11 mouse cellular contexts compared by ENCODE assay signal in genomic region chr13:40709321-40710061, GRCm38 (mm10). TPM values are rescaled to one million over a fixed set of nuclear protein-coding genes. Genes with fewer than 3 reads are reported as not detected.
DNase-seq lines count a peak whose midpoint lies in the region; ATAC-seq and TF ChIP-seq lines count a peak whose summit lies in the region.
"Had no signal": no experiment of that assay in that cellular context is flagged by ENCODE, and none has a peak within 500 bp of the region (broad histone marks: within the 10 kb centered on the region; RNA-seq: fewer than 3 reads in every experiment).

No protein-coding gene starts in this region.

- DNase-seq in forebrain, embryonic 10.5 days (ENCODE audit: extremely low spot score, low spot score), result no peak
- DNase-seq in forebrain, postnatal 0 days, result no peak
- DNase-seq in right cerebral cortex, adult 18-20 months, result no peak
- DNase-seq in lung, postnatal 10 days, result no peak
- DNase-seq in frontal cortex, postnatal 25 days (ENCODE audit: low spot score in 2 of 2), result no peak
- DNase-seq: thymus, postnatal 36 days had no signal

- H3K4me2 ChIP-seq in forebrain, embryonic 16.5 days (ENCODE audit: low read length), result no peak overlapping the region
- peak overlapping the region; percentile 10; the same call in 1 of the 2 replicates for H3K4me2 ChIP-seq in forebrain, postnatal 0 days (ENCODE audit: low read depth)
- peak overlapping the region; percentile 37 for H3K4me2 ChIP-seq in limb, embryonic 15.5 days
- peak overlapping the region; percentile 47 for H3K4me2 ChIP-seq in neural tube, embryonic 15.5 days

- H3K27me3 ChIP-seq in forebrain, embryonic 10.5 days (ENCODE audit: poor library complexity, severe bottlenecking), result peaks cover 100% of the 10 kb centered on the region
- peaks cover 81% of the 10 kb centered on the region for H3K27me3 ChIP-seq in forebrain, embryonic 16.5 days (replicated peaks; ENCODE audit: control insufficient read depth, insufficient read depth, low read length)
- H3K27me3 ChIP-seq in forebrain, postnatal 0 days (ENCODE audit: insufficient read depth, low read length), result peaks cover 94% of the 10 kb centered on the region
- H3K27me3 ChIP-seq in limb, embryonic 15.5 days, result peaks cover 90% of the 10 kb centered on the region
- peaks cover 77% of the 10 kb centered on the region for H3K27me3 ChIP-seq in neural tube, embryonic 15.5 days (replicated peaks)

- peak overlapping the region; percentile 58; the same call in 1 of the 2 replicates for H3K27ac ChIP-seq in forebrain, embryonic 10.5 days
- no peak overlapping the region for H3K27ac ChIP-seq in forebrain, embryonic 16.5 days (ENCODE audit: low read length)
- no peak overlapping the region for H3K27ac ChIP-seq in forebrain, postnatal 0 days (ENCODE audit: low read depth, low read length)
- H3K27ac ChIP-seq in limb, embryonic 15.5 days, result no peak overlapping the region
- no peak overlapping the region for H3K27ac ChIP-seq in neural tube, embryonic 15.5 days (replicated peaks)
- H3K27ac ChIP-seq: macrophage had no signal

- H3K9me3 ChIP-seq in forebrain, embryonic 10.5 days, result no peaks in the 10 kb centered on the region
- no peaks in the 10 kb centered on the region for H3K9me3 ChIP-seq in forebrain, embryonic 16.5 days (ENCODE audit: control insufficient read depth, low read length)
- no peaks in the 10 kb centered on the region for H3K9me3 ChIP-seq in forebrain, postnatal 0 days (ENCODE audit: low read length)
- no peaks in the 10 kb centered on the region for H3K9me3 ChIP-seq in limb, embryonic 15.5 days
- H3K9me3 ChIP-seq in neural tube, embryonic 15.5 days (replicated peaks), result no peaks in the 10 kb centered on the region

- no peak for TF ChIP-seq CTCF in forebrain, postnatal 0 days (IDR thresholded peaks at IDR 0.05; ENCODE audit: low read depth)

- no peak for ATAC-seq in forebrain, embryonic 16.5 days
- no peak for ATAC-seq in forebrain, postnatal 0 days
- ATAC-seq in limb, embryonic 15.5 days (ENCODE audit: insufficient number of reproducible peaks, low FRiP score, low TSS enrichment, low read depth), result no peak
- ATAC-seq in neural tube, embryonic 15.5 days (ENCODE audit: low FRiP score), result peak; percentile 12; the same call in 1 of the 2 replicates

- WGBS in forebrain, embryonic 10.5 days, result under 1% methylated on average over 21 of the region's 21 CpGs
- WGBS in forebrain, embryonic 16.5 days, result 1% methylated on average over 21 of the region's 21 CpGs
- WGBS in forebrain, postnatal 0 days, result 2% methylated on average over 19 of the region's 21 CpGs
- 3% methylated on average over 21 of the region's 21 CpGs for WGBS in limb, embryonic 15.5 days
- 2% methylated on average over 21 of the region's 21 CpGs for WGBS in neural tube, embryonic 15.5 days

- peak overlapping the region; percentile 37 for H3K4me3 ChIP-seq in forebrain, embryonic 10.5 days
- H3K4me3 ChIP-seq in forebrain, embryonic 16.5 days (replicated peaks; ENCODE audit: low read length), result no peak overlapping the region
- no peak overlapping the region for H3K4me3 ChIP-seq in forebrain, postnatal 0 days (ENCODE audit: low read depth, low read length)
- peak overlapping the region; percentile 19; the same call in 1 of the 2 replicates for H3K4me3 ChIP-seq in limb, embryonic 15.5 days
- peak overlapping the region; percentile 23 for H3K4me3 ChIP-seq in neural tube, embryonic 15.5 days (replicated peaks)

- H3K4me1 ChIP-seq in forebrain, embryonic 10.5 days, result peaks cover 79% of the 10 kb centered on the region
- H3K4me1 ChIP-seq in forebrain, embryonic 16.5 days (replicated peaks; ENCODE audit: control insufficient read depth, insufficient read depth, low read length), result peaks cover 8% of the 10 kb centered on the region
- no peaks in the 10 kb centered on the region for H3K4me1 ChIP-seq in forebrain, postnatal 0 days (ENCODE audit: insufficient read depth)
- peaks cover 23% of the 10 kb centered on the region for H3K4me1 ChIP-seq in limb, embryonic 15.5 days
- peaks cover 22% of the 10 kb centered on the region for H3K4me1 ChIP-seq in neural tube, embryonic 15.5 days

- no peak overlapping the region for H3K9ac ChIP-seq in forebrain, embryonic 16.5 days (replicated peaks; ENCODE audit: low read depth, low read length)
- no peak overlapping the region for H3K9ac ChIP-seq in forebrain, postnatal 0 days
- no peak overlapping the region for H3K9ac ChIP-seq in limb, embryonic 15.5 days
- no peak overlapping the region for H3K9ac ChIP-seq in neural tube, embryonic 15.5 days (replicated peaks)

- no peaks in the 10 kb centered on the region for H3K36me3 ChIP-seq in forebrain, embryonic 10.5 days (replicated peaks)
- H3K36me3 ChIP-seq in forebrain, embryonic 16.5 days (ENCODE audit: control insufficient read depth, insufficient read depth), result no peaks in the 10 kb centered on the region
- H3K36me3 ChIP-seq in forebrain, postnatal 0 days (ENCODE audit: insufficient read depth), result no peaks in the 10 kb centered on the region
- no peaks in the 10 kb centered on the region for H3K36me3 ChIP-seq in limb, embryonic 15.5 days
- H3K36me3 ChIP-seq in neural tube, embryonic 15.5 days, result no peaks in the 10 kb centered on the region

RNA-seq across cellular contexts. Expression of gene Tfap2a, which starts 28.7 kb away (rescaled TPM):
- 5.1 and 5.3 TPM in 2 replicates for polyA plus RNA-seq in forebrain, embryonic 10.5 days (2016; fragmentation: Nextera tagmentation; extraction: Ambion mirVana)
- polyA plus RNA-seq in forebrain, embryonic 16.5 days (2015; fragmentation: Nextera tagmentation; extraction: Ambion mirVana), result 0.41 and 0.55 TPM in 2 replicates
- total RNA-seq in forebrain, postnatal 0 days (2014; rRNA removed), result 0.38 TPM in 1 of 2 replicates, not detected in the other
- polyA plus RNA-seq in forebrain, postnatal 0 days (2015; fragmentation: Nextera tagmentation; extraction: Ambion mirVana), result 0.18 and 0.28 TPM in 2 replicates
- 12.8 and 14.8 TPM in 2 replicates for polyA plus RNA-seq in limb, embryonic 15.5 days (2015; fragmentation: Nextera tagmentation; extraction: Ambion mirVana)
- polyA plus RNA-seq in neural tube, embryonic 15.5 days (2015; fragmentation: Nextera tagmentation; extraction: Ambion mirVana), result 5.5 and 6.5 TPM in 2 replicates
- total RNA-seq: liver, adult 2 months had no signal

Comparison
In these comparisons a context has a peak if more than half of its experiments do, and no peak if none do; other contexts are left out.
1. H3K4me3 ChIP-seq: peak in forebrain, embryonic 10.5 days (single experiment), limb, embryonic 15.5 days (single experiment) and neural tube, embryonic 15.5 days (single experiment); none in forebrain, embryonic 16.5 days (single experiment) and forebrain, postnatal 0 days (single experiment).